Mouse (Mus musculus): ENCODE measurements around the gene Safb.

GRCm38 (mm10) chr17:56654771-56655170 is 70.1 kb downstream of the Safb start:
- no peak for TF ChIP-seq CTCF (IDR thresholded peaks at IDR 0.05; ENCODE audit: borderline replicate concordance, insufficient read depth, low read length)
- TF ChIP-seq POLR2A (IDR thresholded peaks at IDR 0.05; ENCODE audit: low read depth, low read length), result no peak
